Mouse (Mus musculus): ENCODE data around the gene 4930469K13Rik. TPM values are rescaled to one million over a fixed set of nuclear protein-coding genes. Genes with fewer than 3 reads are reported as not detected.
A peak's percentile ranks its signal among the peaks of the same experiment; 100 is the strongest.

4930469K13Rik gene
- polyA plus RNA-seq, 1 experiment from 2014 or later, result not detected

DNA sequence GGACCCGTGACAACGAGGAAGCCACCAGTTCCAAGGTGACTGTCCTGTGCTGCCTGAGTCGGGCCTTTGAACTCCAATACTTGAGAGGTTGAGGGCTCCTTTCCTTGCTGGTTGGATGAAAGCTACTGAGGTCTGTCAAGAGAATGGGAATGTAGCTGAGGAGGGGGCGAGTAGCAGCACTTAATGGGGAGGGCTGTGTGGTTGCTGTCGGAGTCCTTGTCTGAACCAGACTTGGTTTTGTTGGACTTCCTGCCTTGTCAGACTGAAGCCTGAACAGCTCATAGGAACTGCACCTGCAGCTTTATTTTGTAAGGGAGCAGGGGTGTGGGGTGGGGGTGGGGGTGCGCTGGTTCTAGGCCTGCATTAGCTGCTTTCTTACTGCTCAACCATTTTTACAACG is 19.8 kb downstream of the 4930469K13Rik start:
- no peak for TF ChIP-seq CTCF (IDR thresholded peaks at IDR 0.05)
- ATAC-seq, result no peak
- peaks cover 19% of the 10 kb centered on the region for H3K27me3 ChIP-seq
- CTCF ChIA-PET, result no interaction called here
- in situ Hi-C loops (cut with MboI; ENCODE audit: low pct_unique_long_range_greater_than_20kb), result no loop called here
- POLR2A ChIA-PET, result no interaction called here
- DNase-seq (ENCODE audit: low read depth, low spot score), result no peak

DNA sequence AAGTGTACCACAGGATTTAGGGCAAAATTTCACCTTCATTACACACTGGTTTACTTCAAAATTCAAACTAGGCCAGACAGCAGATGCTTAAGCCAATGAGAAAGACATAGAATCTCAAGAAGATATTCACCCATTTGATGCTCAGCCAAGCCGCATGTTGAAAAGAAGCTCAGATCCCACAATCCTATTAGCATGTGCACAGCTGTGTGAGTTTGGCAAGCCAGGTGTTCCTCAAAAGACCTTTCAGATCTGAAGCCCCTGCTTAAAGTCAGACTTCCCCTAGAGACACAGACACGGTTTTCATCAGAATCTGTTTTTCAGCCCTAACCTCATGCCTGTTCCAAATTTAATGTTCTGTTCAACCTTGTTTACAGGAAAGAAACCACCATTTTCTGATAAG is 20.5 kb downstream of the 4930469K13Rik start:
- CTCF ChIA-PET, result no interaction called here
- peaks cover 19% of the 10 kb centered on the region for H3K27me3 ChIP-seq
- ATAC-seq (no peak), DNase-seq (ENCODE audit: low read depth, low spot score) (no peak)
- POLR2A ChIA-PET, result no interaction called here
- in situ Hi-C loops (cut with MboI; ENCODE audit: low pct_unique_long_range_greater_than_20kb), result no loop called here
- no peak for TF ChIP-seq CTCF (IDR thresholded peaks at IDR 0.05)

DNA sequence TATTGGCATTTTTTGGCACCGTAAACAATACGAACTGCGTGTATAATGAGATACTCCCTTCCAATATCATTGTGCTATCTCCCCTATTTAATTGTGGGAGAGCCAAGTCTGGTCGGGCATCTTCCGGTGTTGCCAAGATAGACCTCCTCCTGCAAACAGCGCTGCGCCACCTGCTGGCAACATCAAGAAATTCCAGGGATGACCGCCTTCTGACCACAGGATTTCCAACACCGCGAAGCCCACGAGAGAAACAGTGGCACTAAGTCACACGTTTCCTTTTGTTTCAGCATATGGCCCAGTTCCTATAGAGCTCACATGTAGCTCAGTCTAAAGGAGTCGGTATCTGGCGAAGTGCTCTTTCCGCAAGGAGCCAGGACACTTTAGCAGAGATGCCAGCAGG is 24.6 kb downstream of the 4930469K13Rik start:
- peaks cover 6% of the 10 kb centered on the region for H3K27me3 ChIP-seq
- DNase-seq (ENCODE audit: low read depth, low spot score) (no peak), ATAC-seq (peak; percentile 17)
- ChIA-PET CTCF (no interaction called here), POLR2A (no interaction called here)
- TF ChIP-seq CTCF (IDR thresholded peaks at IDR 0.05), result peak; percentile 57
- in situ Hi-C loops (cut with MboI; ENCODE audit: low pct_unique_long_range_greater_than_20kb), result no loop called here

DNA sequence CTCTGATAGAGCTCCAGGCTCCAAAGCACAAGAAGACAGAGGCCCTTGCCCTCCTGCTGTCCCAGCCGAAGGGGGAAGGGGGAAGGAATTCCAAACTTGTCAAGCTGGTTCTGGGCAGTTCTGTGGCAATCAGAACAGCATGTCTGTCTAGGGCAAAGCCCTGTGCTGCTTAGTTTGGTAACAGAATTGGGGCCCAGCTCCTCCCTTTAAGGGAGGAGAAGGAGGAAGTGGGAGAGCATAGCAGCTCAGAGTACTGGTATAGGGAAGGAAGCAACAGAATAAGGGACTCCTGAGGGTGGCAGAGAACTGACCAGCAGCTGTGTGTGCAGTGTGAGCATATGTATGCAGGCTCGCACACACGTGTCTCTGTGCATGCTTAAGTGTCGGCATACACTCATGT is 26.0 kb downstream of the 4930469K13Rik start:
- no peak for DNase-seq (ENCODE audit: low read depth, low spot score)
- ATAC-seq, result no peak
- ChIA-PET CTCF (no interaction called here), POLR2A (no interaction called here)
- TF ChIP-seq CTCF (IDR thresholded peaks at IDR 0.05), result no peak
- in situ Hi-C loops (cut with MboI; ENCODE audit: low pct_unique_long_range_greater_than_20kb), result no loop called here
- H3K27me3 ChIP-seq, result peaks cover 8% of the 10 kb centered on the region

DNA sequence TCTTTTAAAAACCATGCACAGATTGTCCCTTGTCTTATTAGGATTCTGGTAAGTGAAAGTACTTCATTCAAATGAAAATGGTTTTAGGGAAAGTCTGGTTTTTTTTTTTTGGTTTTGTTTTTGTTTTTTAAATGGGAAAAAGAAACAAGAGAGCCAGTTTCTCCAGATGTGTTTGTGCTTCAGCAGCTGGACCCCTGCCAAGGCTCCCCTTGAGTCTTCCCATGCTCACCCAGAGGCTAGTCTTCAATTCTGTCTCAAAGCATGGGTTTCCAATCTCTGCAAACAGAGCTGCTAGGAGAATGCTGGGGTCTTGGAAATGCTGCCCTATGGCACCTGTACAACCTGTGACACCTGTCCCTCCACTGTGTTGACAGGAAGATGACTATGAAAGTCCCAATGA is 27.8 kb downstream of the 4930469K13Rik start:
- DNase-seq (ENCODE audit: low read depth, low spot score) (no peak), ATAC-seq (no peak)
- in situ Hi-C loops (cut with MboI; ENCODE audit: low pct_unique_long_range_greater_than_20kb), result no loop called here
- no peak for TF ChIP-seq CTCF (IDR thresholded peaks at IDR 0.05)
- peaks cover 13% of the 10 kb centered on the region for H3K27me3 ChIP-seq
- POLR2A ChIA-PET, result no interaction called here
- CTCF ChIA-PET, result no interaction called here

DNA sequence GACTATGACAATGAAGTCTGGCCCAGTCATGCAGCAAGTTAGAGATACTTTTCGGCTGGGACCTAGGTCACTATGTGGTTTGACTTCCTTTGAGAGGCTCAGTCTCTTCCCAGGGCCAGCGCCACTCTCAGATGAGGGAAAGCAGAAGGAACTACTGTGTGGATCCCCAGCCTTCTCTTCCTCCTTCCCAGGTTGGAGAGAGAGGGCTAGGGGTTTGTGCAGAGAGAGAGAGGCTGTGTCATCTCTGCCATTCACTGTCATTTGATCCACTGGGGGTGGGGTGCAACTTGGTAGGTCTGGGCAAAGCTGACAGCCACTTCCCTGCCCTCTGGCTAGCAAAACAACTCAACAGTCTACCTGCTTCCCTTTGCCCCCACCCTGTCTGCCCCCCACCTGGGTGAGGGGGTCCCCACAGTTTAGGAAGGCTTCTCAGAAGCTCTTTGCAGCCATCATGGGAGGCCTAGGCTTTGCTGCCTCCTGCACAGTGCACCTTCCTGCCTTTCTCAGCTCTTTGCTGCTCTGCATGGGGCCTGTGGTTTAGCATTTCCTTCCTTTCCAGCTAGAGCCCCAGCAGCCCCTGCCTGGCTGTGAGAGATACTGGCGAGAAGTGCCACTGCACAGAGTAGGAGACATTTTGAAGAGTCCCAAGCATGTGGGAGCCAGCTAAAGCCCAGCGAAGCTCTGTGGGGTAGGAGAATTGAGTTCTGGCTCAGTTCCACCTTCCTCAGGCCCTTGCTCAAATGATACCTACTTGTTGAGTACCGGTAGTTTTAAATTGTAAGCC is 34.5 kb downstream of the 4930469K13Rik start:
- POLR2A ChIA-PET, result no interaction called here
- in situ Hi-C loops (cut with MboI; ENCODE audit: low pct_unique_long_range_greater_than_20kb), result no loop called here
- H3K27me3 ChIP-seq, result peaks cover 7% of the 10 kb centered on the region
- DNase-seq (ENCODE audit: low read depth, low spot score) (no peak), ATAC-seq (no peak)
- CTCF ChIA-PET, result no interaction called here
- no peak for TF ChIP-seq CTCF (IDR thresholded peaks at IDR 0.05)

DNA sequence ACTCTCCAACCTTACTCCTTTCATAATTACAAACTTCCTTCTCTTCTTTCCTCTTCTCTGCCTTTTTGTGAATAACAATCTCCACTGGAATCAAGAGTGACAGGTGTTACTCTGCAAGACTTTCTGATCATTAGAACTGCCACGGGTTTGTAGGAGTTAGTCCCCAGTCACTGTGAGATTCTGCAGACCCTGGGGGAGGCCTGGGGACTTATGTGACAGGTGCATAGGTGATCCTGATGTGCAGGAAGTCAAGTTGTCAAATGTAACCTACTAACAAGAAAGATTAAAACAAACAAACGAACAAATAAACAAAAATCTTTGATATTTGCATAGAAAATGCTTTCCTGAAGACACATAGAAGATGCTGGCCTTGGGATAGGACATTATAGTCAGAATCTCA is 35.1 kb downstream of the 4930469K13Rik start:
- in situ Hi-C loops (cut with MboI; ENCODE audit: low pct_unique_long_range_greater_than_20kb), result no loop called here
- peaks cover 7% of the 10 kb centered on the region for H3K27me3 ChIP-seq
- ChIA-PET POLR2A (no interaction called here), CTCF (no interaction called here)
- no peak for DNase-seq (ENCODE audit: low read depth, low spot score)
- TF ChIP-seq CTCF (IDR thresholded peaks at IDR 0.05), result no peak
- no peak for ATAC-seq

DNA sequence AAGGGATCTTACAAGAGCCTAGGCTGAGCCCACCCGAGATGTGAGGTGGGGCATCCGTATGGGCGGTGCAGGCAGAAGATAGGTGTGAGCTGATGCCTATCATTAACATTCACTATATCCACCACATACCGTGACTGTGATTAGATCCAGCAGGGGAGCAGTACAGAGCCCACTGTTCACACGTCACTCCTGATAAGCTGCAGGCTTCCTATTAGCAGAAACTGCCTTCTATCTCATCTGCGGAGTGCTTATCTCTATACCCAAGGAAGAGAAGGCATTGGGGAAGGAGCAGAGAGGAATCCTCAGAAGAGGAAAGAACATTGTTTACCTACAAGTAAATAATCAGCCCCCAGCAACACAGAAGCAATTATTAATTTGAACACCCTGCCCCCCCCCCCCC is 36.6 kb downstream of the 4930469K13Rik start:
- peaks cover 4% of the 10 kb centered on the region for H3K27me3 ChIP-seq
- no peak for ATAC-seq
- in situ Hi-C loops (cut with MboI; ENCODE audit: low pct_unique_long_range_greater_than_20kb), result no loop called here
- no peak for DNase-seq (ENCODE audit: low read depth, low spot score)
- ChIA-PET POLR2A (interaction anchor here (0.7 kb wide), 1 partner anchor 15 kb away, joined by 4 read pairs; no protein-coding TSS in a partner anchor), CTCF (no interaction called here)
- TF ChIP-seq CTCF (IDR thresholded peaks at IDR 0.05), result no peak

DNA sequence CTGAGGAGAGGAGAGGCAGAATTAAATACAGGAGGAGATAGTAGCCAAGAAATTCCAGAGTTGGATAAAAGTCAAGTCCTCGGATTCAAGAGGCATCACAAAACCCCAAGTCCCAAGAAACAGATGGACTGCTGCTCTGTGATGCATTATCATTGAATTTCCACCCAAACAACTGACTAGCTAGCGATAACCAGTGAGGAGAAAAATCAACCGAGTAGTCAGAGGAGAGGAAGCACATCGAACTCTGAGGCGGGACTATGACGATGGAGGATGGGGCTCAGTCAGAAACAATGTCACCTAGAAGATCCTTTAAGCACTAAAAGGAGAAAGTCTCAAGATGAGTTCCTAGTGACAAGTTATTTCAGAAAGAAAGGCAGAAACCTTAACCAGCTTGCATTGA is 39.4 kb downstream of the 4930469K13Rik start:
- POLR2A ChIA-PET, result no interaction called here
- CTCF ChIA-PET, result no interaction called here
- no peak for ATAC-seq
- H3K27me3 ChIP-seq, result peaks cover 11% of the 10 kb centered on the region
- in situ Hi-C loops (cut with MboI; ENCODE audit: low pct_unique_long_range_greater_than_20kb), result no loop called here
- no peak for DNase-seq (ENCODE audit: low read depth, low spot score)
- TF ChIP-seq CTCF (IDR thresholded peaks at IDR 0.05), result no peak

DNA sequence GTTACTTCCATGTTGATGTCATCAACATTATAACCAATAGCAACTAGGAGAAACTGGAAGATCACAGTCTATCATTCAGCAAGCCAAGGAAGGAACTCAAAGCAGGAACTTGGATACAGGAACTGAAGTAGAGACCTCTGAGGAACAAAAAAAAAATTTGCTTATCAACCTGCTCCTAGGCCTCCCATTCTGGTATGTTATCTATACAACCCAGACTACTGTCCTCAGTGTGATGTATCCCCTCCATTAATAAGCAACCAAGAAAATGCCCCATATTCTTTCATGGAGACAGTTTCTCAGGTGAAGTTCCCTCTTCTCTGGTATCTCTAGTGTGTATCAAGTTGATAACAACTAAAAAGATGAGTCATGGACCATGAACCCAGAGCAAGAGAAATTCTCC is 40.0 kb downstream of the 4930469K13Rik start:
- POLR2A ChIA-PET, result no interaction called here
- no peak for TF ChIP-seq CTCF (IDR thresholded peaks at IDR 0.05)
- in situ Hi-C loops (cut with MboI; ENCODE audit: low pct_unique_long_range_greater_than_20kb), result no loop called here
- CTCF ChIA-PET, result no interaction called here
- ATAC-seq (no peak), DNase-seq (ENCODE audit: low read depth, low spot score) (no peak)
- peaks cover 11% of the 10 kb centered on the region for H3K27me3 ChIP-seq

DNA sequence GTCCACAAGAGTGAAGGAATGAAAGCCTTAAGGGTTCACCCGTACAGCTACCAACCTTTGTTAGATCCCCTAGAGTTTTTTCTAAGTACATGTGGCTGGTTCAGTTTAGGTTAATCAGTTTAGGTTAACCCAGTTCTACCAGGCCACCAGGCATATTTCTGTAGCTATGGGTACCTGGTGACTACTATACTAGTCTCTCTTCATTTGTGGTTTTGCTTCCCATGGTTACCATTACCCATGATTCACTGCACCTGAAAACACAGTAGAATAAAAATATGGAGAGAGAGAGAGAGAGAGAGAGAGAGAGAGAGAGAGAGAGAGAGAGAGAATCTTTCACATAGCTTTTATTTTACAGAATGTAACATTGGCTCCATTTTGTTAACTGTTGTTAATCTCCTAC is 41.6 kb downstream of the 4930469K13Rik start:
- DNase-seq (ENCODE audit: low read depth, low spot score), result no peak
- CTCF ChIA-PET, result no interaction called here
- POLR2A ChIA-PET, result no interaction called here
- in situ Hi-C loops (cut with MboI; ENCODE audit: low pct_unique_long_range_greater_than_20kb), result no loop called here
- peaks cover 16% of the 10 kb centered on the region for H3K27me3 ChIP-seq
- no peak for TF ChIP-seq CTCF (IDR thresholded peaks at IDR 0.05)
- ATAC-seq, result no peak

Data from Patski (cell line).